Mouse (Mus musculus) thymus, adult 2 months (tissue): Measurements from ENCODE around the gene Shc3. TPM values are rescaled to one million over a fixed set of nuclear protein-coding genes. Genes with fewer than 3 reads are reported as not detected.

Source experiments
- DNase-seq: peaks from one replicate; pipeline ENCODE4 v3.0.0; 2021
- H3K27ac ChIP-seq: fragments of 200-500 bp; 2 replicates; pipeline ENCODE4 v1.5.1; 2012; ENCODE audit warnings: low read length, control low read depth; ENCODE audit not compliant: control insufficient read depth, insufficient read depth
- H3K27me3 ChIP-seq: fragments of 200-500 bp; 2 replicates; pipeline ENCODE4 v1.6.1; 2012; ENCODE audit warnings: mild to moderate bottlenecking, low read length, moderate library complexity, mixed read lengths; ENCODE audit not compliant: control insufficient read depth, insufficient read depth
- H3K36me3 ChIP-seq: fragments of 200-500 bp; 2 replicates; pipeline ENCODE4 v1.6.1; 2012; ENCODE audit warnings: mild to moderate bottlenecking, low read length, moderate library complexity; ENCODE audit not compliant: control insufficient read depth, insufficient read depth
- H3K4me1 ChIP-seq: fragments of 200-500 bp; replicated peaks from 2 replicates; pipeline ENCODE4 v1.6.1; 2012; ENCODE audit warnings: low read length; ENCODE audit not compliant: control insufficient read depth, insufficient read depth
- H3K4me3 ChIP-seq: fragments of 200-500 bp; 2 replicates; pipeline ENCODE4 v1.5.1; 2012; ENCODE audit warnings: mild to moderate bottlenecking, low read length, control low read depth, moderate library complexity; ENCODE audit not compliant: control insufficient read depth, insufficient read depth
- CTCF ChIP-seq: fragments of 200-500 bp; IDR thresholded peaks from 2 replicates; pipeline ENCODE4 v1.5.1; 2012; ENCODE audit warnings: mild to moderate bottlenecking, control low read depth, low read length, moderate library complexity, borderline replicate concordance; ENCODE audit not compliant: control insufficient read depth, poor library complexity, insufficient read depth; ENCODE audit errors: extremely low read depth
- POLR2A ChIP-seq: fragments of 200-500 bp; IDR thresholded peaks from 2 replicates; pipeline ENCODE4 v1.6.1; 2012; ENCODE audit warnings: mild to moderate bottlenecking, low read length, control low read depth, moderate library complexity; ENCODE audit not compliant: control insufficient read depth, poor library complexity, insufficient read depth; ENCODE audit errors: extremely low read depth
- WGBS: fragments of 180-500 bp; shearing (Covaris S2); methylation state at CpG from one replicate; pipeline ENCODE4 v1.1.7; 2018; 5-methylcytosine and 5-hydroxymethylcytosine counted together
- polyA plus RNA-seq: library from polyadenylated mRNA; depleted of rRNA; stranded (reverse); fragments of >200 nt; gene quantifications from 2 replicates; pipeline ENCODE4 v1.2.3, GENCODE M21; 2012; rRNA removed

Shc3 gene
- polyA plus RNA-seq, 1 experiment = 0.69 TPM

DNA sequence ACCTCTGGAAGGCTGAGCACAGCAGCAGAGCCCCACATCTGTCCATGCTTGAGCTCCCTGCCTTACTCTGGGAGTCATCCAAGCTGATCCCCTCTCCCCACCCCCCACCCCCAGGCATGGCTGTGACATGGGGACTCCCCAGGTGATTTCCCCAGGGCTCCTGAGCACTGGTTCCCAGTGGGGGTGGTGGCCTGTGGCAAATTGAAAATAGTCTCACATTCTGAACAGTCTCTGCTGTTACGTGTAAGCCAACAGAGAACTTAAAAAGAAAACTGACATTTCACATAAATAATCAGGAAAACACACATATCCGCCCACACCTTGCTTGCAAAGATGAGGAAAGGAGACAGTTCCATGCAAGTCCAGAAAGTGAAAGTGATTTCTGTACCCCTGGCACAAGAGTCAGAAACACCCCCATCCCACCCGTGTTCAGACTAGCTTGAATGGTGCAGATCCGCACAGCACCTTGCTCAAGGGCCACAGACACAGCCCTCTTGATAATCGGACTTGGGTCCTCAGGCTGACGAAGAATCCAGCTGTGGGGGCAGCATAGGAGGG, 177.8 kb downstream of the Shc3 start:
- TF ChIP-seq CTCF (no peak), POLR2A (no peak)
- no peak for DNase-seq
- H3K4me3 ChIP-seq = no peak overlapping the region
- H3K27ac ChIP-seq = no peak overlapping the region
- peaks cover 4% of the 10 kb centered on the region; the same call in 1 of the 2 replicates for H3K4me1 ChIP-seq
- no peaks in the 10 kb centered on the region for H3K27me3 ChIP-seq
- no peaks in the 10 kb centered on the region for H3K36me3 ChIP-seq
- 83% methylated on average over 6 of the region's 6 CpGs for WGBS

DNA sequence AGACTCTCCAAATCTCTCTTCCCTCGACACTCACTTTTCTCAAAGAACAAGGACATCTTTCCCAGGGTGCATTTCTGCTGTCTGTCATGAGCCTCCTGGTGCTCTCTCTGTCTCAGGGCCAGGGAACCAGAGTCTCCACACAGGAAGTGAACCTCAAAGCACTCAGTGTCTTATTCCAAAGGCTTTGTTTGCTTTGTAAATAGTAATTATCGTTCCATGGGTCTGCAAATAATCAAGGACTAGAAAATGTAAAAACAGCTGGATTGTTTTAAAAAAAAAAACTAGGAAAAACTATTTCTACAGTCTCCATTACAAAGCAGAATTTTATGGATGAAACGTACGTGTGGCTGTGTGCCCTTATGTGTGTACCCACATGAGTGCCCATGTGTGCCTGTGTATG, 178.8 kb downstream of the Shc3 start:
- H3K4me1 ChIP-seq = peaks cover 4% of the 10 kb centered on the region; the same call in 1 of the 2 replicates
- no peaks in the 10 kb centered on the region for H3K27me3 ChIP-seq
- TF ChIP-seq CTCF (no peak), POLR2A (no peak)
- DNase-seq = no peak
- no peak overlapping the region for H3K4me3 ChIP-seq
- H3K27ac ChIP-seq = no peak overlapping the region
- WGBS = 90% methylated on average over 4 of the region's 4 CpGs
- no peaks in the 10 kb centered on the region for H3K36me3 ChIP-seq

- Histone ChIP-seq H3K36me3 (no peaks in the 10 kb centered on the region), H3K27me3 (no peaks in the 10 kb centered on the region), H3K4me3 (no peak overlapping the region), H3K27ac (no peak overlapping the region), H3K4me1 (peaks cover 4% of the 10 kb centered on the region; the same call in 1 of the 2 replicates)
- no peak for TF ChIP-seq CTCF
- no peak for DNase-seq
- WGBS = 13% methylated on average over 4 of the region's 4 CpGs
Measured at GRCm38 (mm10) chr13:51387908-51388307, 181.3 kb downstream of the Shc3 start.

DNA sequence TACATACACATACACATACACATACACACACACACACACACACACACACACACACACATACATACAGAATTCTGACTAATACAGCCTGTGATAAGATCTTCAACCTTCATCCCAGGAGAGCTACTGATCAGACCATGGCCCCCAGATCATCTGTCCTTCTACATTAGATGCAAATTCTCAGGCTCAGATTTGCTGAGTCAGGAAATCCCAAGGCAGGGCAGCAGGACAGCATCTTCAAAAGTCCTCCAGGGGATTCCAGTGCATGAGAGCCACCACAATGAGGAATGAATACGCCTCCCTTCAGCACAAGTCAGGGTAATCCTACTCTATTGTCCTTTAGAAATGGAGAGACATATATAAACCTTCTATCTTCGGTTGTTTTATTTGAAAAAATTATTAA, 184.3 kb downstream of the Shc3 start:
- WGBS = 94% methylated on average over 2 of the region's 2 CpGs
- H3K27ac ChIP-seq = no peak overlapping the region
- no peak for DNase-seq
- H3K36me3 ChIP-seq = no peaks in the 10 kb centered on the region
- TF ChIP-seq CTCF (no peak), POLR2A (no peak)
- no peak overlapping the region for H3K4me3 ChIP-seq
- H3K27me3 ChIP-seq = no peaks in the 10 kb centered on the region
- H3K4me1 ChIP-seq = no peaks in the 10 kb centered on the region; the same call in 1 of the 2 replicates

DNA sequence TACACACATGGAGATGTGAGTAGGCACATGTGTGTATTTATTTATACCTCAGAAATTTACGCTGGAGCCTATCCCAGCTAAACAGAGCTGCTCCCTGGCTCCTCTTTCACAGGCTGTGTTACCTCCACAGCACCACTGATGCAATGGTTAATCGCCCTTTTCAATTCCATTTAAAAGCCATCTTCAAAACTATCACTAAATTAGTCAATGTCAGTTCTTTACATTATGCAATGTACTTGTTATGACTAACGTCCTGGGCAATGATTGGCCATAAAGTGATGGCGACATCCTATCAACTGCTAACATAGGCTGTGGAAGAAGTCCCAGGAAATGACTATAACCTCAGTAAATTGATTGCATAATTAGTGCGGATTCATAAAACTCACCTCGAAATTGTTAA, 187.7 kb downstream of the Shc3 start:
- TF ChIP-seq CTCF (no peak), POLR2A (no peak)
- H3K4me1 ChIP-seq = no peaks in the 10 kb centered on the region; the same call in none of the 2 replicates
- no peak overlapping the region for H3K27ac ChIP-seq
- WGBS = 96% methylated on average over 6 of the region's 6 CpGs
- DNase-seq = no peak
- H3K4me3 ChIP-seq = no peak overlapping the region
- H3K36me3 ChIP-seq = no peaks in the 10 kb centered on the region
- no peaks in the 10 kb centered on the region for H3K27me3 ChIP-seq

Other genes with a start within 250 kb of the Shc3 start
- gene S1pr3, start 160.8 kb downstream of the Shc3 start, polyA plus RNA-seq = 16.7 and 18.1 TPM in 2 replicates
- gene Cks2, start 75.8 kb upstream of the Shc3 start, polyA plus RNA-seq = 85.3 and 86.2 TPM in 2 replicates
- gene Secisbp2, start 82.3 kb upstream of the Shc3 start, polyA plus RNA-seq = 50.1 and 50.8 TPM in 2 replicates
- 156 and 182 TPM in 2 replicates for gene Sema4d, start 224.3 kb upstream of the Shc3 start, polyA plus RNA-seq